Mouse (Mus musculus) limb, embryonic 11.5 days (tissue): ENCODE data around the gene Tubg2. TPM values are rescaled to one million over a fixed set of nuclear protein-coding genes. Genes with fewer than 3 reads are reported as not detected.

ENCODE experiments used
- ATAC-seq: fragments of 200-750 bp; cut with Nextera tagmentation; 2 replicates; pipeline ENCODE4 v1.8.0; 2017; ENCODE audit warnings: low read depth; ENCODE audit not compliant: insufficient number of reproducible peaks, low FRiP score, low TSS enrichment
- DNase-seq: peaks from one replicate; pipeline ENCODE4 v3.0.0-alpha.2; 2015; ENCODE audit warnings: low spot score
- H3K27ac ChIP-seq: fragments of 300-500 bp; sonication (generic); replicated peaks from 2 replicates; pipeline ENCODE4 v1.5.1; 2014; ENCODE audit warnings: low read depth, mild to moderate bottlenecking, low read length
- H3K27me3 ChIP-seq: fragments of 300-500 bp; sonication (generic); 2 replicates; pipeline ENCODE4 v1.6.1; 2014; ENCODE audit warnings: mild to moderate bottlenecking, low read length, mixed read lengths; ENCODE audit not compliant: control insufficient read depth, insufficient read depth
- H3K36me3 ChIP-seq: fragments of 300-500 bp; sonication (generic); 2 replicates; pipeline ENCODE4 v1.6.1; 2014; ENCODE audit warnings: mild to moderate bottlenecking, low read length, moderate library complexity, mixed read lengths; ENCODE audit not compliant: control insufficient read depth, insufficient read depth
- H3K4me1 ChIP-seq: fragments of 300-500 bp; sonication (generic); 2 replicates; pipeline ENCODE4 v1.6.1; 2014; ENCODE audit warnings: low read length, mixed read lengths; ENCODE audit not compliant: control insufficient read depth, insufficient read depth
- H3K4me2 ChIP-seq: fragments of 300-500 bp; sonication (generic); 2 replicates; pipeline ENCODE4 v1.6.1; 2014; ENCODE audit warnings: low read depth, mild to moderate bottlenecking, moderate library complexity; ENCODE audit not compliant: severe bottlenecking
- H3K4me3 ChIP-seq: fragments of 300-500 bp; sonication (generic); 2 replicates; pipeline ENCODE4 v1.5.1; 2014; ENCODE audit warnings: low read depth, low read length
- H3K9ac ChIP-seq: fragments of 300-500 bp; sonication (generic); 2 replicates; pipeline ENCODE4 v1.6.1; 2014; ENCODE audit warnings: mild to moderate bottlenecking, low read length
- H3K9me3 ChIP-seq: fragments of 300-500 bp; sonication (generic); 2 replicates; pipeline ENCODE4 v1.6.1; 2016; ENCODE audit warnings: low read length; ENCODE audit not compliant: control insufficient read depth
- whole genome bisulfite sequencing: fragments of 180-500 bp; shearing (Covaris S2); extraction: QIAGEN DNeasy Blood & Tissue Kit; methylation state at CpG from one replicate; pipeline ENCODE4 v1.1.7; 2014; 5-methylcytosine and 5-hydroxymethylcytosine counted together
- polyA plus RNA-seq: library from polyadenylated mRNA; unstranded; fragments of >200 nt; fragmentation: Nextera tagmentation; extraction: Ambion mirVana; gene quantifications from 2 replicates; pipeline ENCODE4 v1.2.1, GENCODE M21; 2014

Tubg2 gene
- polyA plus RNA-seq, 1 experiment from 2014 or later = 5.0 TPM

DNA sequence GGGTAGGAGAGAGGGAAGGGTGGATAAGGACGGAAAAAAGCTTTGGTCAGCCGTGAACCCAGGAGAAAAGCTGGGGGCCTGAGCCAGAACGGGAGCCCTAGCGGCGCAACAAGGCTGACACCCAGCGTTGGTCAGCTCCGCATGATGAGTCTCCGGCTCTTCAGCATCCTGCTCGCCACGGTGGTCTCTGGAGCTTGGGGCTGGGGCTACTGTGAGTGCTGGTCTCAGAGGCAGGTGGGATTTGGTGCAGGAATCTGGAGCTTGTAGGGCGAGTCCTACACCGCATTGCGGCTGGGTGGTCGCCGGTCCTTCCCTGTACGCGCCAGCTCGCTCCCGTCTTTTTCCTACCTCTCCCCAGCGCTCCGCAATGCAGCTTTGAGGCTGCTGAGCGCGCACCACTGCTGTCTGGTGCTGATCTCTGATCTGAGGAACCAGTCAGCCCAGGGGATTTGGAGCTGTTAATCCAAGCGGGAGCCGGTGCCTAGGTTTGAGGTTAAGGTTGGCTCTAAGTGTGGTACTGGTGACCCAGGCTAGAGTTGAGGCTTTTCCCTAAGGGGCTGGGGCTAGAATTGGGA lies 20.5 kb downstream of the Tubg2 start:
- Histone ChIP-seq H3K4me2 (peak overlapping the region; percentile 33), H3K9me3 (no peaks in the 10 kb centered on the region), H3K4me3 (peak overlapping the region; percentile 16), H3K36me3 (no peaks in the 10 kb centered on the region), H3K4me1 (peaks cover 25% of the 10 kb centered on the region), H3K27ac (no peak overlapping the region), H3K9ac (no peak overlapping the region), H3K27me3 (peaks cover 56% of the 10 kb centered on the region)
- no peak for ATAC-seq
- under 1% methylated on average over 25 of the region's 25 CpGs for WGBS
- peak; percentile 54 for DNase-seq

DNA sequence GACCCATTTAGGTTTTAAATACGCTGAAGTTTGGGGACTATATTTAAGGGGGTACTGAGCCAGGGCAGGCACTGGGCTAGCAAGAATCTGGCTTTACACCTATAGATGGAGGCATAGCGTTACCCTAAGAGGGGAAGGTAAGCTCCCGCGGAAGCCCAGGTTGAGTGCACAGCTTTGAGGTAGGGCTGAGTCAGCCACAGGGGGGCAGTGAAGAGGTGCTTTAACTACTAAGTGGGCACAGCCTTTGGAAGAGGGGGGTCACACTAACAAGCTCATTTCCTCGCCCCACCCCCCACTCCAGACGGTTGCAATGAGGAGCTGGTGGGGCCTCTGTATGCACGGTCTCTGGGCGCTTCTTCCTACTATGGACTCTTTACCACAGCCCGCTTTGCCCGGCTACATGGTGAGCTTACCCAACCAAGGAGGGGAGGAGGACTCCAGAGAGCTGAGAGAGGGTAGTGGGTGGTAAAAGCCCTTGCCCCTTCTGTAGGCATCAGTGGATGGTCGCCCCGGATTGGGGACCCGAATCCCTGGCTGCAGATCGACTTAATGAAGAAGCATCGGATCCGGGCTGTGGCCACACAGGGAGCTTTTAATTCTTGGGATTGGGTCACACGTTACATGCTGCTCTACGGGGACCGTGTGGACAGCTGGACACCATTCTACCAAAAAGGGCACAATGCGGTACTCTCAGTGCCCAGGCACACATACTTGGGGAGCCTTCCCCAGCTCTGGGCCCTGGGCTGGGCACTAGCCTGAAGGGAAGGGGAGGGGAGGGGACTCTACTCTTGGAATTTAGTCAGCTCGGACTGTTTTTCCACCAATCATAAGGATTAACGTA lies 21.4 kb downstream of the Tubg2 start:
- peaks cover 56% of the 10 kb centered on the region for H3K27me3 ChIP-seq
- no peak overlapping the region; the same call in 1 of the 2 replicates for H3K4me2 ChIP-seq
- H3K9ac ChIP-seq = no peak overlapping the region
- H3K9me3 ChIP-seq = no peaks in the 10 kb centered on the region
- ATAC-seq (no peak), DNase-seq (peak; percentile 74)
- no peaks in the 10 kb centered on the region for H3K36me3 ChIP-seq
- H3K4me1 ChIP-seq = peaks cover 19% of the 10 kb centered on the region
- WGBS = 26% methylated on average over 22 of the region's 22 CpGs
- no peak overlapping the region for H3K27ac ChIP-seq
- peak overlapping the region; percentile 2; the same call in 1 of the 2 replicates for H3K4me3 ChIP-seq

- Histone ChIP-seq H3K9me3 (no peaks in the 10 kb centered on the region), H3K36me3 (no peaks in the 10 kb centered on the region; the same call in 1 of the 2 replicates), H3K4me1 (peaks cover 10% of the 10 kb centered on the region; the same call in 1 of the 2 replicates), H3K4me2 (no peak overlapping the region), H3K4me3 (0 out of 2 replicates have a peak overlapping the region, but pooled peaks have one; percentile 2), H3K9ac (no peak overlapping the region), H3K27me3 (peaks cover 46% of the 10 kb centered on the region), H3K27ac (no peak overlapping the region)
- DNase-seq (no peak), ATAC-seq (no peak)
- 53% methylated on average over 36 of the region's 36 CpGs for WGBS
These were observed 22.7 kb downstream of the Tubg2 start for GRCm38 (mm10) chr11:101178061-101179058.

DNA sequence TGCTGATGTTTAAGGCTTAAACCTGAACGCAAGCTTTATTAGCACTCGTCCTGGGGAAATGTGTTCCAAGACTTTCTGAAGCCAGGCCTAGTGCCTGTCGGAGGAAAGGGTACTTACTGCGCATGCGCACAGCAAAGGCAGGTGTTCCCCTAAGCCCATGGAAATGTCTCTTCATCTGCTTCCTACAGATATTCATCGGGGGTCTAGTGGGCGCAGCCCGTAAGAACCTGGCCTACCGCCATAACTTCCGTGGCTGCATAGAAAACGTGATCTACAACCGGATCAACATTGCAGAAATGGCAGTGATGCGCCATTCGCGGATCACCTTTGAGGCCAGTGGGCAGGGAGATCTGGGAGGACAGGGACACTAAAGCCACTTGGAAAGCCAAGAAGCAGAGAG lies 23.6 kb downstream of the Tubg2 start:
- Histone ChIP-seq H3K9me3 (no peaks in the 10 kb centered on the region), H3K36me3 (no peaks in the 10 kb centered on the region; the same call in 1 of the 2 replicates), H3K4me3 (no peak overlapping the region), H3K9ac (no peak overlapping the region), H3K27ac (no peak overlapping the region), H3K4me2 (no peak overlapping the region), H3K27me3 (peaks cover 39% of the 10 kb centered on the region), H3K4me1 (peaks cover 4% of the 10 kb centered on the region; the same call in 1 of the 2 replicates)
- DNase-seq = no peak
- 83% methylated on average over 15 of the region's 15 CpGs for WGBS
- ATAC-seq = no peak

- WGBS = 68% methylated on average over 17 of the region's 17 CpGs
These were observed 24.6 kb downstream of the Tubg2 start for GRCm38 (mm10) chr11:101180261-101180660.

DNA sequence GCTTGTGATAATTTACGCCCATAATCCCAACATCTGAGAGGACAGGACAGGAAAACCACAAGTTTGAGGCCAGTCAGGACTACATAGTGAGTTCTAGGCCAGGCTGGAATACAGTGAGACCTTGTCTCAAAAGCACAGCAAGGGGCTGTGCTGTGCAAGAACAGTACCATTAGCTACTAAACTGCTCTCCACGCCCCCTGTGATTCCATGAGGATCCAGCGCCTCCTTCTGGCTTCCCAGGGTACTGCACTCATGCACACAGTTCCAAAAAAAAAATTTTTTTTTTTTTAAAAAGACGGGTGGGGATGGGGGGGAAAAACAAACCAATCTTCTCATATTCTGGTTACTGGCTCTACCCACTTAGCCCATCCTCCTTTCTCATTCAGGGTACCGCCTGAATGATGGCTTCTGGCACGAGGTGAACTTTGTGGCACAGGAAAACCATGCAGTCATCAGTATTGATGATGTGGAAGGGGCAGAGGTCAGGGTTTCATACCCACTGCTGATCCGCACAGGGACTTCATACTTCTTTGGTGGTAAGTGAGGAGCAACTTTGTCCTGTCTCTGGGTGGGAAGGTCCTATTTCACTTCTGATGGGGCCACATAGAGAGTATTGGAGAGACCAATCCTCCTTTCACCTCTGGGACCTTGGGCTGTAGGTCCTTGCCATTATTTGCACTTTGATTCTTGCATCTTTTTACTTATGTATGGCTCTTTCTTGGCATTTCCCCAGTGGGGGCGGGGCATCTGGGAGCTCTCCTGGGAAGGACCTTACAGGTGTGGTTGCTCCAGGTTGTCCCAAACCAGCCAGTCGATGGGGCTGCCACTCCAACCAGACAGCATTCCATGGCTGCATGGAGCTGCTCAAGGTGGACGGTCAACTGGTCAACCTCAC lies 25.4 kb downstream of the Tubg2 start:
- H3K27ac ChIP-seq = no peak overlapping the region
- no peak overlapping the region for H3K4me2 ChIP-seq
- peaks cover 22% of the 10 kb centered on the region for H3K27me3 ChIP-seq
- H3K36me3 ChIP-seq = no peaks in the 10 kb centered on the region; the same call in 1 of the 2 replicates
- peak; percentile 84 for DNase-seq
- no peaks in the 10 kb centered on the region; the same call in 1 of the 2 replicates for H3K4me1 ChIP-seq
- no peaks in the 10 kb centered on the region for H3K9me3 ChIP-seq
- 43% methylated on average over 10 of the region's 10 CpGs for WGBS
- H3K4me3 ChIP-seq = no peak overlapping the region
- no peak overlapping the region for H3K9ac ChIP-seq
- ATAC-seq = no peak

More at GRCm38 (mm10) chr11:101180261-101180660, 24.6 kb downstream of the Tubg2 start:
- Histone ChIP-seq H3K9me3 (no peaks in the 10 kb centered on the region), H3K4me2 (no peak overlapping the region), H3K4me1 (peaks cover under 1% of the 10 kb centered on the region; the same call in 1 of the 2 replicates), H3K9ac (no peak overlapping the region), H3K4me3 (no peak overlapping the region), H3K27ac (no peak overlapping the region), H3K36me3 (no peaks in the 10 kb centered on the region; the same call in 1 of the 2 replicates), H3K27me3 (peaks cover 30% of the 10 kb centered on the region)
- DNase-seq (no peak), ATAC-seq (no peak)

- ATAC-seq (no peak), DNase-seq (no peak)
- Histone ChIP-seq H3K4me3 (no peak overlapping the region), H3K4me2 (no peak overlapping the region), H3K36me3 (no peaks in the 10 kb centered on the region; the same call in 1 of the 2 replicates), H3K27ac (no peak overlapping the region), H3K9ac (no peak overlapping the region), H3K4me1 (no peaks in the 10 kb centered on the region; the same call in 1 of the 2 replicates), H3K27me3 (peaks cover 13% of the 10 kb centered on the region), H3K9me3 (no peaks in the 10 kb centered on the region)
- 92% methylated on average over 11 of the region's 11 CpGs for WGBS
These were observed 26.3 kb downstream of the Tubg2 start for GRCm38 (mm10) chr11:101181961-101182360.
